Mouse (Mus musculus): ENCODE measurements at regions not wholly inside any gene's neighbourhood (a gene's known extent, or its start where the extent isn't known, plus 50 kb on each side); places are given as distances from the start of the nearest gene placed in this dataset.

- no peaks in the 10 kb centered on the region for H3K4me1 ChIP-seq (ENCODE audit: control insufficient read depth, insufficient read depth, low read length)
- H3K4me3 ChIP-seq (ENCODE audit: insufficient read depth, low read depth, low read length): no peak overlapping the region
- no peak for TF ChIP-seq POLR2A (IDR thresholded peaks at IDR 0.05; ENCODE audit: low read depth, low read length)
- TF ChIP-seq CTCF (conservative IDR thresholded peaks at IDR 0.05; ENCODE audit: insufficient read depth, insufficient read length, low read depth, low read length): no peak
- WGBS: 40% methylated on average over 3 of the region's 3 CpGs
- H3K27me3 ChIP-seq (replicated peaks; ENCODE audit: control insufficient read depth, insufficient read depth, low read length): no peaks in the 10 kb centered on the region
- no peaks in the 10 kb centered on the region for H3K36me3 ChIP-seq (ENCODE audit: control insufficient read depth, insufficient read depth, low read length)
- DNase-seq: peak; percentile 5
- H3K27ac ChIP-seq (ENCODE audit: insufficient read depth, low read depth, low read length): no peak overlapping the region
Measured at GRCm38 (mm10) chr12:45929760-45930150, 855.2 kb upstream of the Stxbp6 start.

- no peaks in the 10 kb centered on the region for H3K4me1 ChIP-seq (ENCODE audit: control insufficient read depth, insufficient read depth, low read length)
- H3K36me3 ChIP-seq (ENCODE audit: control insufficient read depth, insufficient read depth, low read length): no peaks in the 10 kb centered on the region
- DNase-seq: no peak
- WGBS: 80% methylated on average over 7 of the region's 7 CpGs
- TF ChIP-seq CTCF (conservative IDR thresholded peaks at IDR 0.05; ENCODE audit: insufficient read depth, insufficient read length, low read depth, low read length) (no peak), POLR2A (IDR thresholded peaks at IDR 0.05; ENCODE audit: low read depth, low read length) (no peak)
- H3K27me3 ChIP-seq (replicated peaks; ENCODE audit: control insufficient read depth, insufficient read depth, low read length): no peaks in the 10 kb centered on the region
- H3K4me3 ChIP-seq (ENCODE audit: insufficient read depth, low read depth, low read length): no peak overlapping the region
- no peak overlapping the region for H3K27ac ChIP-seq (ENCODE audit: insufficient read depth, low read depth, low read length)
Measured at GRCm38 (mm10) chr12:45929001-45929759, 854.7 kb upstream of the Stxbp6 start.
